Mouse (Mus musculus): ENCODE data around the gene Aip. TPM values are rescaled to one million over a fixed set of nuclear protein-coding genes. Genes with fewer than 3 reads are reported as not detected.
"Not testable (repeated sequence)": the region's sequence is repeated elsewhere in the genome, so short reads cannot be mapped to it uniquely, and the experiment has no call there.

The Aip gene
- total RNA-seq, 1 experiment from 2014 or later: 81.3 TPM

DNA sequence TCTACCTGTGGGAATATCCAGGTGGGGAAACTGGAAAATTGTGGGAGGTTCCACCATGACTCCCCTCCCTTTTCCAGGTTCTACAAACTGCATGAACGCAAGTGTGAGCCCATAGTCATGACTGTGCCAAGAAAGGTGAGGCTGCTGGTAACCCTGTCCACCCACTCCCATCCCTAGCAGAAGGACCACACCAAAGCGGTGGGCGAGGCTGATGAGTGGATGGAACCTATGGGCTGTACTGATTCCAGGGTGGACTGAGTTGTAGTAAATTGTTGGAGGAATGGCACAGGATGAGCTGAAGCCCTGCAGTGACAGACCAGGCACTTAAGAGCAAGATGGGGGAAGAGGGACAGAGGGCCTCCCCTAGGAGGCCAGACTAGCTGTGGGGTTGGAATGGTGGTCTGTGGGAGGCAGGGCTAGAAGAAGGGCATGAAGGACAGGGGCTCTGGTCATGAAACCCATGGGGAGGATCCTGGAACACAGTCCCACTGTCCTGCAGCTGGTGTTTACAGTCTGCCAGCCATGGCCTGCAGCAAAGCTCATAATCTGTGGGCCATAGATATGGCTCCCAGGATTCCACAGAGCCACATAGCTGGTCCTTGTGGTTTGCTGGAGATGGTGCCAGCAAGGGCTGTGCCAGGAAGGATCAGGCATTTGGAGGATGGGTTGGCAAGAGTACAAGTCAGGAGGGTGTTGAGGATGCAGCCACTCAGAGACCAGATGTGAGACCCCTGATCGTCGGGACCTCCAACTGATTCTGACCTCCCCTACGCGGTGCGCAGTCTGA is 27.0 kb upstream of the Aip start:
- no peak for DNase-seq

DNA sequence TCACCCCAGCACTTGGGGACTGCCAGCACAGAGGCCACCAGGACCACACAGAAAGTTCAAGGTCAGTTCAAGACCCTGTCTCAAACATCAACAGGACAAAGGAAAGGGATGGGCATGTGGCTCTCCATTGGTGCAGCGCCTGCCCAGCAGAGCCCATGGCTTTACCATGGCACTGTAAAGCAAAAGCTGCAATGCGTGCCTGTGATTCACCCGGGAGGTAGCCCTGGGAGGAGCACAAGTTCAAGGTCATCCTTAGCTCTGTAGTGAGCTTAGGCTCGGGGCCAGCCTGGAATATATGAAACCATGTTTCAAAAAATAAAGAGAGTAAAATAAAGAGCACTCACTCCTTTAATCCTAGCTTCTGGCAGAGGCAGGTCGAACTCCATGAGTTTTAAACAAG is 26.2 kb upstream of the Aip start:
- no peak for DNase-seq

DNA sequence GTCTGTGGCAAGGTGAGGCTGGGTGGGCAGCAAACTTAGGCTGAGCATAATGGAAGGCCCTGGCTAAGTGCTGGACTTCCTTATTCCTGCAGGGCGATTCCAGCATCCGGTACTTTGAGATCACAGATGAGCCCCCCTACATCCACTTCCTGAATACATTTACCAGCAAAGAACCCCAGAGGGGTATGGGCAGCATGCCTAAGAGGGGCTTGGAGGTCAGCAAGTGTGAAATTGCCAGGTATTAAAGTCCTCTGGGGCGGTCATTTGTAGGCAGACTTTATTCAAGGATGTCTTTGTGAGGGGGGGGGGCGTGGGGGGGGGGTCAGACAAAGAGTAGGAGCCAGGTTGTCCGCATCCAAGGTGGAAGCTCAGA is 25.8 kb upstream of the Aip start:
- no peak for DNase-seq

DNA sequence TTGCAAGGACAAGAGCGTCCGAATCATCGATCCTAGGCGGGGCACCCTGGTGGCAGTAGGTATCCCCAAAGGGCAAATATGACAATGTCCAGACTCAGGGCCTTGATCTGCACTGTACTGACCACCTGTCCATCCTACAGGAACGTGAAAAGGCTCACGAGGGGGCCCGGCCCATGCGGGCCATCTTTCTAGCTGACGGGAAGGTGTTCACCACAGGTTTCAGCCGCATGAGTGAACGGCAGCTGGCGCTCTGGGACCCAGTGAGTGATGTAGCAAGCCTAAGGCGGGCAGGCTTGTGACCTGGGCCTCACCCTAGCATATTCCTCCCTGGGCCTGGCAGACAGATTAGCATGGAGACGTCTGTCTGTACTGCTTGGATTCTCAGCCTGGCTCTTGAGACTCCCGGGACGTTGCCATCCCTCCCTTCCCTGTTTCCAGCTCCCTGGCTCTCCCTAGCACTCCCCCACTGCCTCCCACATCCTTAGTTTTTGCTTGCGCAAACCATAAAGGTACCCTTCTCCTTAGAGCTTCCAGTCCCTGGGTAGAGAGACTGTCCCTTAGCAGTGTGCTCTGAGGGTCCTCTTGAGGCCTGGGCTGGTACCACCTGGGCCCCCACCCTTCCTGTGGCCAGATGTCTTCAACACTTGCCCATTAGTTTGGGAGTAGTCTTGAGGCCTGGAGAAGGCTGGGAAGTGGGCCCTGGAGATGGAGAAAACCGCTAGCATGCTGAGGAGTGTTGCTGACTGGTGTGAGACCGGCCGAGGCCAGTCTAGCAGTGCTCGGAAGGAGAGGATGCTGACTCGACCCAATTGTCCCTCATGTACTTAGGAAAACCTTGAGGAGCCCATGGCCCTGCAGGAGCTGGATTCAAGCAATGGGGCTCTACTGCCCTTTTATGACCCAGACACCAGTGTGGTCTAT is 25.2 kb upstream of the Aip start:
- DNase-seq: no peak

DNA sequence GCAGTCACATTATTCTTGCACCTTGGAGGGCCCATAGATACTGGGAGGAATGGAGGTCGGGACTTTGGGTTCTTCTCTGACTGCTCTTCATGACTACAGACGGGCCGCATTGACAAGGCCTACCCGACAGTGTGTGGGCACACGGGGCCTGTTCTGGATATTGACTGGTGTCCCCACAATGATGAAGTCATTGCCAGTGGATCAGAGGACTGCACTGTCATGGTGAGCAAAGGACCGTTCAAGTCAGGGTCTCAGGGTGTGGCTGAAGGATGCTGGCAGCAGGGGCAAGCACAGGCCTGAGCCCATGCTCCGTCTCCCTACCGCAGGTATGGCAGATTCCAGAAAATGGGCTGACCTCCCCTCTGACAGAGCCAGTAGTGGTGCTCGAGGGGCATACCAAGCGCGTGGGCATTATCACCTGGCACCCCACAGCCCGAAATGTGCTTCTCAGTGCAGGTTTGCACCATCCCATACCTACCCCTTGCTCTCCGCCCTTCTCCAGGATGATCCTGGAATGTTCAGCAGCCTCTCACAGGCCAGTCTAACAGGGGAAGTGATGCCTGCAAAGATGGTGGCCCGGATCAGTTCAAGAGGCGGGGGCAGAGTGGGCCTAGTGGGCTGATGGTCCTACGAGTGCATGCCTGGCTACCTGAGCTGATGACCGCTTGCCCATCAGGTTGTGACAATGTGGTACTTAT is 24.3 kb upstream of the Aip start:
- no peak for DNase-seq

DNA sequence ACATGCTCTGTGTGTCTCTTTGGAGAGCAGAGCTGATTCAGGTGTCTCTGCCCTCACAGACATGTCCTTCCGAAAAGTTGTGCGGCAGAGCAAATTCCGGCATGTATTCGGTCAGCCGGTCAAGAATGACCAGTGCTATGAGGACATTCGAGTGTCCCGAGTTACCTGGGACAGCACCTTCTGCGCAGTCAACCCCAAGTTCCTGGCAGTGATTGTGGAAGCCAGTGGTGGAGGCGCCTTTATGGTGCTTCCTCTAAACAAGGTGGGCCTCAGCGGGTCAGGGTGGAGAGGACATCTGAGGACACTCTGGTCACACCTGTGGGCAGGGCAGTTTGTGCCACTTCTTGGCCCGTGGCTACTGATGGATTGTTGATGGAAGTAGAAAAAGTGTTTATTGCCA is 23.6 kb upstream of the Aip start:
- no peak for DNase-seq

DNA sequence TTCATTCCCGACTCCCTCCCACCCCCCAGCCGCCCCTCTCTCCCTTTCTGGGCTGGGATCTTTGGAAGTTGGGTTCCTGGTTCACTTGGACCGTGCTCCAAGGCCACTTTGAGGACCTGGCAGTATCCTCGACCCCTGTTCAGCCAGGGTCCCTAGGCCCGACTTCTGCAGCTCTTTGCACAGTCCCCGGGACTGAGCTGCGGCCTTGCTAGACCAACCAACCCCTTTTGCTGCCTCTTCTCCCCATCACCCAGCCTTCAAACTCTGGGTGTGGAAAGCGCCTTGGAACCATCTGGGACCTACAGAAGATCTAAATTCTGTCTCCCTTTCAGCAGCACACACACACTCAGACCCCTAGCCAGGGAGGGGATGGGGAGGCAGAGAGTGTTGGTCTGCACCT is 23.2 kb upstream of the Aip start:
- no peak for DNase-seq

DNA sequence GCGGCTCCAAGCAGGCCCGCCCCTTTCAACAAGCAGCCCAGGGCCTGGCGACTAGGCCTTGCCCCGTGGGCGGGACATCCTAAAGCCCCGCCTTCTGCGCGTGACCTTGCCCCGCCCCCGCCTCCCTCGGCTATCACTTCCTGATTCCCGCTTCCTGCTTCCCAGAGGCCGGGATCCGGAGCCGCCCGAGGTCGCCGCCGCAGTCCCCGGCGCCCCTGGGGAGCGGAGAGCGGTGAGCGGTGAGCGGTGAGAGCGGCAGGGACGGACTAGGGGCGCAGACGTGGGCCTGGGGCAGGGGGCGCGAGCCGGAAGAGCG is 22.8 kb upstream of the Aip start, which contains the start of gene Coro1b:
Gene Coro1b, plus strand, starts transcription at position 129 of the 316 bp plus-strand sequence.
- peak; percentile 99 for DNase-seq

DNA sequence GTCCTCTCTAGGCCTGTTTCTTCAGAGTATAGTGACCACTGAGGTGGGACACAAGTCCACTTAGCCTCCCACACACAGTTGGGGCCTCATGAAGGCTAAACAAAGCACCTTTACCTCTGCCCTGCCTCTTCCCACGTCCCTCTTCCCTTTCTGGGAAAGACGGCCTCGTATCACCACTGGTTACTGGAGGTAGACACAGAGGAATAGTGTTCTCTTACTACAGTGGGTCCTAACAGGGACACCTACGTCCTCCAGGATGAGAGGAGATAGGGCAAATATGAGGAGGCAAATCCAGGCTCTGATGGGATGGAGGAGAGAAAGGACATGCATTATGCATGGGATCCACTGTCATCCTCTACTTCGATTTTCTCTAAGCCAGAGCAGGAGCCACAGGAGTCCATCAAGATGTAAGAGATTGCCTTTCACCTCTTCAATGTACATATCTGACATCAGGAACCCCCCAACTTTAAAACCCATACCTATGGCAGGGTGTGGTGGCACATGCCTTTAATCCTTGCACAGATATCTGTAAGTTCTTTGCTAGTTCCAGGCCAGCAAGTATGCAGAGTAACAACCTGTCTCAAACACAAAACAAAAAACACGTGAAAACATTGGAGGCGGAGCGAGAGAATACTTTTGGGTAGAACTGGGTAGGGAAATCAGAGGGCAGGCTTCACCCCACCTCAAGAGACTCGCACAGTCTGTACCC is 22.3 kb upstream of the Aip start:
- no peak for DNase-seq

DNA sequence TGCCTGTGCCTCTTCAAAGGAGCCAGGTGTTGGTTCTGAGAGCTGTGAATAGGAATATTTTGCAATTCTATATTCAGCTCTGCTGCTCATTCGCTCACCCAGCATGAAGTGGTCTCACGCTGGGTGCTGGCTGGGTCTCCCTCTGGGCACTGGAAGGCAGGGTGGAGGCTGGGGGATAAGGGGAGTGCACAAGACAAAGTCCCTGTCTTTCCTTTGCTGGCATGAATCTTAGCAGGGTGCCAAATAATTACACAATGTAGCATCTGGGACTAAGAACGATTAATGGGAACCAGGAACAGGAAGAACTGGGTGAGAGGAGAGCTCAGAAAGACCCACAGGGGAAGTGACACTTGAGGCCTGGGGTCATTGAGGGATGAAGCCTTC is 21.4 kb upstream of the Aip start:
- no peak for DNase-seq

DNA sequence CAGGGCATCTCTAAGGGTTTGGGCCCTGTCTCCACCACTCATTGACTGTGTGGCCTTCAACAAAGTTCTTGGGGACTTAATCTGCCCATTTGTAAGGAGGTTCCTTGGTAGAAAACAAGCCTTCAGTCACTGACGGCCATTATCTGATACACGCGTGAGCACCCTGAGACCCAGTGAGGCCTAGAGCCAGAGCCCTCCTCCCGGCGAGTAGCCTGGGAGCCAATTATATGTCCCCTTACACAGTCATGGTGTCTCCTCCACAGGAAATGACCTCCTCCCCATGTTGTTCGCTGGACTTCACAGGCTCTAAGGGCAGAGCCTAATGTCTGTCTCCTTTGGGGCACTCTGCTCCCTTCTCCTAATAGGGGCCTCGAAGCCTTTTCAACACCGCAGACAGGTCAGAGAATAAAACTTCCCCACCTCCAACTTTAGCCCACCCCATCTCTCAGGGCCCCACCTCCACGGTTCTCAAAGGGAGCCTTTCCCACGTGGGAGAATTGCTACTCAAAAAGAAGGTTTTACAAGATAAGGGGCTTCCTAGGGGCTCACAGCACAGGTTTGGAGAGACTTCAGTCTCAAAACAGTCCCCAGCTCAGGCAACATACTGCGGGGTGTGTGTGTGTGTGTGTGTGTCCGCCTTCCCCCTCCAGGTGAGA is 20.8 kb upstream of the Aip start:
- no peak for DNase-seq

DNA sequence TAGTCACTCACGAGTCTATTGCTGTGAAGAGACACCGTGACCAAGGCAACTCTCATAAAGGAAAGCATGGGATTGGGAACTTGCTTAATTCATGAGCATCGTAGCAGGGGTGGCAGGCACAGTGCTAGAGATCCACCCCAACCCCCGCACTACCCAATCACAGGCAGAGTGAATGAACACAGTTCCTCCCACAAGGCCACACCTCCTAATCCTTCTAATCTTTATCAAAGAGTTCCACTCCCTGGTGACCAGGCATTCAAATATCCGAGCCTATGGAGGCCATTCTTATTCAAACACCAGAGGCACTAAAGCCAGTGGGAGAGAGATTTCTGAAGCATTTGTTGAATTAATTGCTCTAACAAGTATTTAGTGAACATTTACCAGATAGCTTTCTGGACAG is 20.3 kb upstream of the Aip start:
- DNase-seq: no peak

DNA sequence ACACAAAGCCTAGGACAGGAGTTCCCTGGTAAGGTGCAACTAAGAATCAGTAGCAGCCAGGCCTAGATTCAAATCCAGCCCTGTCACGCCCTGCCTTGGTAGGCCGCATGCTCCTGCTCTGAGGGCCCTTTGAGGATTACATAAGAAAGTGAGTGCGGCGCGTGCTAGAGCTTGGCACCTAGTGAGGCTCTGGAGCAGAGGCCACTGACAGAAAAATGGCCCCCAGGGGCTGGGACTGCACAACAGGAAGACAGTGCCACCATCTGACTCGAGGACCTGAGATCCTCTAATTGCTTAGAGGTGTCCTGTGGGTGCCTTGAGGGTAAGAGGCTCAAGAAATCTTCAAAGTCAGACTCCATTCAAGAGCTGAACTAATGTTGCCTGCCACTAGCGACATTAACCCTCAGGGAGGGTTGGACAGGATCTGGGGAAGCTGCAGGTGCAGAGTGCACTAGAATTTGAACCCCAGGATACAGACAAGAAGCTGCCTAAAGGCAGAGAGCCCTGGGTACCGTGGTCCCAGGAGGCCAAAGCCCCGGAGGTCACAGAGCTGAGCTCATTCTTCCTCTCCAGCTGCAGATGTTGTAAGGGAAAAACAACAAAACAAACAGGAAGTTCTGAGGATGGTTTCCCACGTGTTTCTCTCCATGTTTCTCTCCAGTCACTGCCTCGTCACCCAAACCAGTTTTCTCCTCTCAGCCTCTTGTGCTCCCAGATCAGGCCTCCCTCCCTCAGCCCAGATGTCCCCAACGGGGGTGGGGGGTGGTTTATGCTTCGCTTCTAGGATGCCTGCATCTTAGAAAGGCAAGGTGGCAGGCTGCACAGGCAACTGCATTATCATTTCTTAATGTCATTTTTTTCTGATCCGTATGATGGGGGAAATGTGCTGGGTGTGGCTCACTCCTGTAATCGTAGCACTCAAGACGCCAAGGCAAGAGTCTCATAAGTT is 19.2 kb upstream of the Aip start:
- peak; percentile 64 for DNase-seq

DNA sequence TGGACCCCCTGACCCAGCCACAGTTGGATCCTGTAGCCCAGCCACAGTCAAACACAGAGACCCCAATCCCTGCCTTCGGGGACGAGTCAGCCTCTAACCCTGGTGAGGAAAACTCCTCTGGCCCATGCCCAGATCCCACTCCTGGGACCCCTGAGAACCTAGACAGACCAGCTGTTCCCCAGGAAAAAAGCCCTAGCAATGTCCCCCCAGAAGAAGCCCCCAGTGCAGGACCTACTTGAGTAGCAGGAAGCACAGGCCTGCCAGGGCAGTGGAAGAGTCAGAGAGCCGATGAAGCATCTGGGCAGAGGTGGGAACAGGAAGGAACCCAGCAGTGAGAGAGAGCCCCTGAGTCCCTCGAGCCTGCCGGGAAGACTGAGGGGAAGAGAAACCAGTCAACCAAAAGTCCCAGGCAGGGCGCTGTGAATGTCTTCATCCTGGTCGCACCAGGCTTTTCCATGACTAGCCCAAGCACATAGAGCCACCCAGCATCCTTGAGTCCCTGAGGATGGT is 18.2 kb upstream of the Aip start, which contains the start of gene Cabp4:
Gene Cabp4, minus strand, starts transcription at position 275 of the 510 bp plus-strand sequence.
- DNase-seq: no peak

DNA sequence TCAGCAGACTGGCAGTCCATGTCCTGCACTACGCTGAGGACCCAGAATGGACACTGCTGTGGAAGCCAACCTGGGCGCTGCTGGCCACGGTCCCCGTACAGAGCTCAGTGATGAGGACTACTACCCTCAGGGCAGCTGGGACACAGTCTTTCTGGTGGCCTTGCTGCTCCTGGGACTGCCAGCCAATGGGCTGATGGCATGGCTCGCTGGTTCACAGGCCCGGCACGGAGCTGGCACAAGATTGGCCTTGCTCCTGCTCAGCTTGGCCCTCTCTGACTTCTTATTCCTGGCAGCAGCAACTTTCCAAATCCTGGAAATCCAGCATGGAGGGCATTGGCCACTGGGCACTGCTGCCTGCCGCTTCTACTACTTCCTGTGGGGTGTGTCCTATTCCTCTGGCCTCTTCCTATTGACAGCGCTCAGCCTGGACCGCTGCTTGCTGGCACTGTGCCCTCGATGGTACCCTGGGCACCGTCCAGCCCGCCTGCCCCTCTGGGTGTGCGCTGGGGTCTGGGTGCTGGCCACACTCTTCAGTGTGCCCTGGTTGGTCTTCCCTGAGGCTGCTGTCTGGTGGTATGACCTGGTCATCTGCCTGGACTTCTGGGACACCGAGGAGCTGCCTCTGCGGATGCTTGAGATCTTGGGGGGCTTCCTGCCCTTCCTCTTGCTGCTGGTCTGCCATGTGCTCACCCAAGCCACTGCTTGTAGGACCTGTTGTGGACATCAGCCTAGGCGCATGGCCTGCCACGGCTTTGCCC is 16.9 kb upstream of the Aip start:
- no peak for DNase-seq

DNA sequence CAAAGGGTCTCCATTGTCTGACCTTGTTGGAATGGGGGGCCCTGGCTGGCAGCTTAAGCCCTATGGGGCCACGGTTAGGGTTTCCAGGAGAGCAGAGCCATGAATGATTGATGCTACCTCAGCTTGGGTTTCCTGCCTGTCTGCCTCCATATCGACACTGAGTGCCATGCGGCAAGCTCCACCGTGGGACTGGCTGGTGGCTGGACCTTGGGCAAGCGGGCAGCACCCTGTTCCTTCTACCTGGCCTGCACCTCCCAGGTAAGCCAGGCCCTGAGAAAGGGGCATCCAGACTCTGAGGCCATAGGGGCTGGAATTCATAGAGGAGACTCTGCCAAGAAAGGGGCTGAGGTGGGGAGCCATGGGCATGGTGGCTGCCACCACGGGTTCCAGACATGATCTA is 14.5 kb upstream of the Aip start:
- no peak for DNase-seq

DNA sequence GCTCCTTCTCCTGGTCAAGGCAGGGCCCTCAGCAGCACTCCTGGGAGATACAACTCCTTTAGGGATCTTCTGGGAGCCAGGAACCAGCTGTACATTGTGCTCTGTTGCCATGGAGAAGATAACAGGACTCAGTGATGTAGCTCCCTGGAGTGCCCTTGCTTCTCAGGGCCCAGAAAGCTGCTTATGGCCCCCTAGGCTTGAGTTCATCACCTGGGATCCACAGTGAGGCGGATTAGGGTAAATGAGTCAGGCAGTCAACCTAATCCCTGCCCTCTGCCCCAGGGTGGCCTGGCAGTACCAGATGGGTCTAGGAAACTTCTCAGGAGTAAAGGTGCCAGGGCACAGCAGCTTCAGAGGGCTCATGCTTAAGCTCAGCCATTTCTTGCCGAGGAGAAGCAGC is 13.8 kb upstream of the Aip start, which contains the start of gene Gpr152:
Gene Gpr152, plus strand, starts transcription at position 342 of the 400 bp plus-strand sequence.
- no peak for DNase-seq

DNA sequence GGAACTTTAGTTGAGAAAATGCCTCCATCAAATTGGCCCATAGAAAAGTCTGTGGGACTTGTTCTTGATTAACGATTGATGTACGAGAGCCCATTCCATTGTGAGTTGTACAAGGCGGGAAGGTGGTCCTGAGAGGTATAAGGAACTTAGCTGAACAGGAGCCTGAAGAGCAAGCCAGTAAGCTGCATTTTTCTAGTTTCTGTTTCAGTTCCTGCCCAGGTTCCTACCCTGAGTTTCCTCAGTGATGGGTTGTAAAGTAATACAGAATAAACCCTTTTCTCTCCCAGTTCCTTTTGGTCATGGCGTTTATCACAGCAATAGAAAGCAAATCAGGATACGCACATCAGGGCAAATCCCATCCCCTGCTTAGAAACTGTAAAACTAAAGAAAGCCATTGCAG is 12.3 kb upstream of the Aip start:
- no peak for DNase-seq

DNA sequence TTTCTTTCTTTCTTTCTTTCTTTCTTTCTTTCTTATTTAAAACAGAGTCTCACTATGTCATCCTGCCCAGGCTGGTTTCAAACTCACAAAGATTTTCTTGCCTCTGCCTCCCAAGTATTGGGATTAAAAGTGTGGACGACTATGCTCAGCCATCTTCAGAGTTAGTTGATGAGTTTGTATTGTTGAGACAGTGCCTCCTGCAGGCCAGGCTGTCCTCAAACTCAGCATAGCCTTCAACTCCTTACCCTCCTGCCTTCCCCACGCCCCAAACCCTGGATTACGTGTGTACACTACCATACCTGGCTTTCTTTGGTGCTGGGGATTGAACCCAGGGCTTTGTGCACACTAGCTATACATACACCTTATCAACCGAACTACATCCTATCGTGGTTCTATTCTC is 10.8 kb upstream of the Aip start:
- DNase-seq: no peak

DNA sequence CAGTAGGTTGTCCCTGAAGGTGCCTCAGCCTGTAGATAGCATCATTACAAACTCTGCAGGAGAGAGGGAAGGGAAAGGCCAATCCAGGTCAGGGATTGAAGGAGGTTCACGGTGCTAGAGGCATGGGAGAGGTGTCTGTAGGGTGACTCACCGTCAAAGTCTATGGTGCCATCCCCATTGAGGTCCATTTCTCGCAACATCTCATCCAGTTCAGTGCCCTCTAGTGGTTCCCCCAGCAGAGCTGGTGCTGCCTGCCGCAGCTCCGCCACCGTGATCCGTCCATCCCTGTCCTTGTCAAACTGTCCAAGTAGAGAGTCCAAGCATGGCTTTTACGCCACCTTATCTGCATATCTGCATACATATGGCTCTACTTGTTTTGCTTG is 10.3 kb upstream of the Aip start:
- DNase-seq: not testable (repeated sequence)

Measured in adrenal gland, postnatal 14 days (tissue).